Mouse (Mus musculus) kidney, postnatal 0 days (tissue): ENCODE results near the gene Add1. TPM values are rescaled to one million over a fixed set of nuclear protein-coding genes. Genes with fewer than 3 reads are reported as not detected.
"Not testable (repeated sequence)": the region's sequence is repeated elsewhere in the genome, so short reads cannot be mapped to it uniquely, and the experiment has no call there.

ENCODE experiments used
- ATAC-seq: fragments of 200-750 bp; cut with Nextera tagmentation; replicated peaks from 2 replicates; pipeline ENCODE4 v1.8.0; 2017; ENCODE audit warnings: low read depth, moderate number of reproducible peaks, moderate TSS enrichment, moderate library complexity; ENCODE audit not compliant: low FRiP score
- DNase-seq: peaks from one replicate; pipeline ENCODE4 v3.0.0-alpha.2; 2016; ENCODE audit warnings: low spot score
- H3K27ac ChIP-seq: fragments of 300-500 bp; sonication (generic); 2 replicates; pipeline ENCODE4 v1.5.1; 2014; ENCODE audit warnings: mild to moderate bottlenecking
- H3K27me3 ChIP-seq: fragments of 300-500 bp; sonication (generic); 2 replicates; pipeline ENCODE4 v1.6.1; 2014; ENCODE audit warnings: low read length, mixed read lengths; ENCODE audit not compliant: insufficient read depth
- H3K36me3 ChIP-seq: fragments of 300-500 bp; sonication (generic); 2 replicates; pipeline ENCODE4 v1.6.1; 2014; ENCODE audit warnings: low read length, mixed read lengths; ENCODE audit not compliant: insufficient read depth
- H3K4me1 ChIP-seq: fragments of 300-500 bp; sonication (generic); replicated peaks from 2 replicates; pipeline ENCODE4 v1.6.1; 2014; ENCODE audit warnings: antibody characterized with exemption, low read length, mixed read lengths; ENCODE audit not compliant: insufficient read depth
- H3K4me2 ChIP-seq: fragments of 300-500 bp; sonication (generic); 2 replicates; pipeline ENCODE4 v1.6.1; 2014; ENCODE audit warnings: mild to moderate bottlenecking, low read length, moderate library complexity, mixed read lengths
- H3K4me3 ChIP-seq: fragments of 300-500 bp; sonication (generic); replicated peaks from 2 replicates; pipeline ENCODE4 v1.5.1; 2014; ENCODE audit warnings: low read depth, low read length
- H3K9ac ChIP-seq: fragments of 300-500 bp; sonication (generic); 2 replicates; pipeline ENCODE4 v1.6.1; 2014; ENCODE audit warnings: low read depth, low read length
- H3K9me3 ChIP-seq: fragments of 300-500 bp; sonication (generic); replicated peaks from 2 replicates; pipeline ENCODE4 v1.6.1; 2016; ENCODE audit warnings: low read length, inconsistent platforms, mixed read lengths
- CTCF ChIP-seq: IDR thresholded peaks from 2 replicates; pipeline ENCODE4 v1.5.1; 2016; ENCODE audit warnings: antibody characterized with exemption, low read depth, mild to moderate bottlenecking, moderate library complexity
- WGBS: fragments of 180-500 bp; shearing (Covaris S2); extraction: QIAGEN DNeasy Blood & Tissue Kit; methylation state at CpG from one replicate; pipeline ENCODE4 v1.1.7; 2014; 5-methylcytosine and 5-hydroxymethylcytosine counted together
- polyA plus RNA-seq: library from polyadenylated mRNA; unstranded; fragments of >200 nt; fragmentation: Nextera tagmentation; extraction: Ambion mirVana; gene quantifications from 2 replicates; pipeline ENCODE4 v1.2.1, GENCODE M21; 2015

The Add1 gene
- polyA plus RNA-seq, 1 experiment from 2014 or later: 130 TPM

GRCm38 (mm10) chr5:34565545-34566283 lies 7.8 kb upstream of the Add1 start:
- no peak; the same call in 1 of the 2 replicates for ATAC-seq
- WGBS: 52% methylated on average over 7 of the region's 7 CpGs
- Histone ChIP-seq H3K36me3 (peaks cover 10% of the 10 kb centered on the region), H3K4me2 (no peak overlapping the region), H3K27ac (peak overlapping the region; percentile 70), H3K9me3 (no peaks in the 10 kb centered on the region), H3K9ac (no peak overlapping the region), H3K4me1 (peaks cover 6% of the 10 kb centered on the region; the same call in 1 of the 2 replicates), H3K27me3 (no peaks in the 10 kb centered on the region), H3K4me3 (no peak overlapping the region)
- DNase-seq: peak; percentile 44
- TF ChIP-seq CTCF: no peak

GRCm38 (mm10) chr5:34571551-34571950 lies 1.9 kb upstream of the Add1 start:
- Histone ChIP-seq H3K27ac (no peak overlapping the region), H3K4me2 (no peak overlapping the region), H3K27me3 (no peaks in the 10 kb centered on the region), H3K4me3 (no peak overlapping the region), H3K36me3 (no peaks in the 10 kb centered on the region), H3K9ac (no peak overlapping the region), H3K4me1 (peaks cover 5% of the 10 kb centered on the region), H3K9me3 (no peaks in the 10 kb centered on the region)
- 79% methylated on average over 3 of the region's 3 CpGs for WGBS
- DNase-seq: no peak
- no peak for ATAC-seq
- no peak for TF ChIP-seq CTCF

GRCm38 (mm10) chr5:34572568-34572967 lies 896 bp upstream of the Add1 start:
- not testable (repeated sequence) for H3K9me3 ChIP-seq, H3K36me3 ChIP-seq, ATAC-seq, H3K27me3 ChIP-seq, DNase-seq, H3K4me1 ChIP-seq, H3K4me3 ChIP-seq
- peak overlapping the region; percentile 52 for H3K4me2 ChIP-seq
- peak overlapping the region; percentile 78; the same call in 1 of the 2 replicates for H3K27ac ChIP-seq
- peak overlapping the region; percentile 97; the same call in 1 of the 2 replicates for H3K9ac ChIP-seq
- WGBS: 48% methylated on average over 4 of the region's 4 CpGs

GRCm38 (mm10) chr5:34574721-34575120 lies 1.3 kb downstream of the Add1 start:
- 16% methylated on average over 10 of the region's 10 CpGs for WGBS
- H3K4me2 ChIP-seq: peak overlapping the region; percentile 52
- peak overlapping the region; percentile 91 for H3K4me3 ChIP-seq
- H3K27ac ChIP-seq: peak overlapping the region; percentile 91
- TF ChIP-seq CTCF: no peak
- no peaks in the 10 kb centered on the region for H3K9me3 ChIP-seq
- H3K27me3 ChIP-seq: no peaks in the 10 kb centered on the region
- no peaks in the 10 kb centered on the region for H3K36me3 ChIP-seq
- peak; percentile 21 for DNase-seq
- H3K9ac ChIP-seq: peak overlapping the region; percentile 97
- H3K4me1 ChIP-seq: peaks cover 9% of the 10 kb centered on the region
- ATAC-seq: no peak

- H3K27ac ChIP-seq: no peak overlapping the region
Measured at GRCm38 (mm10) chr5:34576286-34576685, 2.8 kb downstream of the Add1 start.

GRCm38 (mm10) chr5:34578038-34578655 lies 4.7 kb downstream of the Add1 start:
- no peaks in the 10 kb centered on the region for H3K27me3 ChIP-seq
- no peak overlapping the region for H3K4me3 ChIP-seq
- no peak overlapping the region for H3K9ac ChIP-seq
- DNase-seq (no peak), ATAC-seq (no peak)
- H3K4me2 ChIP-seq: no peak overlapping the region
- H3K36me3 ChIP-seq: no peaks in the 10 kb centered on the region
- H3K4me1 ChIP-seq: peaks cover 14% of the 10 kb centered on the region
- WGBS: 95% methylated on average over 7 of the region's 7 CpGs
- TF ChIP-seq CTCF: no peak
- H3K27ac ChIP-seq: no peak overlapping the region
- no peaks in the 10 kb centered on the region for H3K9me3 ChIP-seq

More at GRCm38 (mm10) chr5:34576286-34576685, 2.8 kb downstream of the Add1 start:
- ATAC-seq (no peak), DNase-seq (no peak)
- Histone ChIP-seq H3K9me3 (no peaks in the 10 kb centered on the region), H3K36me3 (no peaks in the 10 kb centered on the region), H3K27me3 (no peaks in the 10 kb centered on the region), H3K9ac (no peak overlapping the region), H3K4me2 (no peak overlapping the region), H3K4me3 (no peak overlapping the region), H3K4me1 (peaks cover 9% of the 10 kb centered on the region)
- 74% methylated on average over 1 of the region's 1 CpGs for WGBS
- no peak for TF ChIP-seq CTCF
